Mouse (Mus musculus): Measurements from ENCODE around the gene Pik3cd.
"Not testable (repeated sequence)": the region's sequence is repeated elsewhere in the genome, so short reads cannot be mapped to it uniquely, and the experiment has no call there.

The Pik3cd gene

DNA sequence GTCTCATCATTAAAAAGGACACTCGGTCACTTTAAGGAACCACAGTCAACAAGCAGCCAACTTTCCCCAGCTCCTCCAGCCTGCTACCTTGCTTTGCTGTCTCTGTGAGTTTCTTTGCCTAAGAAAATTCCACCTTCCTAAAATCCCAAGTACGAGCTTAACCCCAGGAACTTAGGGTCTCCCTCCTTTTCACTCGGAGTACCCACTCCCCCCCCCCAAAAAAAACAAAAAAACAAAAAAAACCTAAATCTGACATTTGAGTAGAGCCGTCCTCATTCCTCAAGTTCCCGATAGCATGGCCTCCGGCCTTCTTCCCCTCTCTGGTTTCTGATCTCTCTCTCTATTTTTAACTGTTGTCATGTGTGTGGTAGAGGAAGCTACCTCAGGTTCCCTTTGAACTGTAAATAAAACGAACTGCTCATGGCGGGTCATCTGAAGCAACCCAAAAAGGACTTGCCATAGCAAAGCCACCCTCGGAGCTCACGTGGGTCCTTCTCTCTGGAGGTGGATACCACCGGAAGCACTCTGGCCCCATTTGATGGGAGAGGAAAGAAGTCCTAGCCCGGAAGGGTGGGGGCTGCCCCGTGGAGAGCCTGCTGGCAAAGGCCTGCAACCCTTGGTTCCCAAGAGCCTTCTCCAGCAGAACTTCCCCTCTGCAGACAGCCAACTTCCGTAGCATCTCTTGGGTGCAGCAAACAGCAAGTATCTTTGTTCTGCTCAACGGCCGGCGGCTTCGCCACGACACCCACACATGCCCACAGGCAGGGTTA is at the start of gene Pik3cd:
Pik3cd (minus strand) TSS at position 362 of the 770 bp plus-strand sequence.
- DNase-seq (ENCODE audit: low spot score) = no peak

GRCm38 (mm10) chr4:149750671-149751070 is 48.3 kb upstream of the Pik3cd start:
- no peak for DNase-seq (ENCODE audit: low spot score)

GRCm38 (mm10) chr4:149749663-149750015 is 47.3 kb upstream of the Pik3cd start:
- not testable (repeated sequence) for DNase-seq (ENCODE audit: low spot score)

DNA sequence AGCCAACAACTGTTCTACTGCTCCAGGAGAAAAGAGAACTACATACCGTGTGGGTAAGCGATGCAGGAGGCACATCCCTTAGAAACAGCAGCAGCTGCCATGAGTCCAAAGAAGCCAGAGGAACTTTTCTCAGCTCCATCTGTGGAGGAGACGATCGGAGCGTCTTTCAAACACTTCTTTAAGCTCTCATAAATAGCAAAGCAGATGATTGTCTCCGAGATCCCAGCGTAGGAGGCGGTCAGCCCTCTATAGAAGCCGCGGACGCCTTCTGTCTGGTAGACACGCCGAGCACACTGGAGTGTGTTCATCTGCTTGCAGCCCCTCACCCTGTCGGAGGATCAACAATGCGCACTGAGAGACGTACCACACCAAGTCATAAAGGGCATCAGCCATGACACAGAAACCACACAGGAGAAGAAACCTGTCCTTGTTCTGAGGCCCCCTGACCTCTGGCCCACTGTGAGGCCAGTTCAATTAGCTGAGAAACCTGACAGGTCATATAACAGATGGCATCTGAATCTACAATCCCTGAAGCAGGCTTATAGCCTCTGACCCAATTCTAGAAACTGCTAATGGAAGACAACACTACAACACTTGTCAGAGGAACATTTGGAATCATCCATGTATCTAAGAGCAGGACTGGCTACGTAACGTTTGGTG is 46.8 kb upstream of the Pik3cd start:
- DNase-seq (ENCODE audit: low spot score) = no peak

DNA sequence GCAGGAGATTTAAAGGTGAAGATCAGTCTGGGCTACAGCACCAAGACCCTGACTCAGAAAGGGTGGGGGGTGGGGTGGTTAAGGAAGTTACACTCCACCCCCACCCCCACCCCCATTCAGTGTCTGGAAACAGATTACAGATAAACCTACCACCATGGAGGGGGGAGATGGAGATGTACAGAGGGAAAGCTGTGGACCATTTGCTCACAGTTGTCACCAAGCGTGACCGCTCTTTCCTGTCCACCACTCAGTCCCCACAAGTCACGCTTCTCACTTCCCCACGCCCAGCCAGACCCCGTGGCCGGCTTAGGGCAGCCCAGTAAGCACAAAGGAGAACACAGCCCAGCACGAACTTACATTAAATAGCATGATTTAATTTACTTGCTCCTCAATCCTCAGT is 41.7 kb upstream of the Pik3cd start:
- DNase-seq (ENCODE audit: low spot score) = no peak

GRCm38 (mm10) chr4:149742011-149742530 is 39.7 kb upstream of the Pik3cd start:
- DNase-seq (ENCODE audit: low spot score) = no peak

DNA sequence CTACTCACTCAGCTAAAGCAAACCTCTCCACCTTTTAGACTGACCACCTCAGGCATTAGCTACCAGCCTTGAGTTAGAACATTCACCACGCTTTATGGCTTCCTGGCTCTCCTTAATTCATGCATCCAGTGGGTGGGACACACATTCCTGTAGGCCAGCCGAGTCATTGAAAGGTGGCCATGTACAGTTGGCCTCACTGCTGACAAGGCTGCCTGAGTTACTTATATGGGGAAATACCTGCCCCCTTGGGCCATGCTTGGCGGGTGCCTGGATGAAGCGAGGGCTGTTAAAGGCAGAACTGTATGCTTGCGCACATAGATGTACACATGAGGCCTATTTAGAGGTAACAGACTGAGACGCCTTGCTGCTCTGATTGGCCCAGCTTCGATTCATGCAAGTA is 37.9 kb upstream of the Pik3cd start:
- no peak for DNase-seq (ENCODE audit: low spot score)

DNA sequence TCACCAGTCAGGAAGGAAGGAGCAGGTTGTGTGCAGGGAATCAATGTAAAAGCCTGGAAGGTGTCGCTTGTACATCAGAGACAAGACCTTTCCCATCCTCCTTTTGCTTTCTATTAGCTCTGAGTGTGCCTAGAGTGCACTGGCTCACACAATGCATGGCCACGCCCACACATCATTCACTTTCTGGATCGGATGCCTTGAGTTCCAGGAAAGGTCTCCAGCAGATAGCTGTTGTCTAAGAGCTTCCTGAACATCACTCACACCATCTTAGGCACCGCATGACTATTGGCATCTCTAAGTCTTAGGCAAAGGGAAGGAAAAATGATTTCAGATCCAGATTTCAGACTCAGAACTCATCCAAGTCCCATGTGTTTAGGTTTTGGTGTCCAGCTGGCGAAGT is 37.1 kb upstream of the Pik3cd start:
- DNase-seq (ENCODE audit: low spot score) = no peak

DNA sequence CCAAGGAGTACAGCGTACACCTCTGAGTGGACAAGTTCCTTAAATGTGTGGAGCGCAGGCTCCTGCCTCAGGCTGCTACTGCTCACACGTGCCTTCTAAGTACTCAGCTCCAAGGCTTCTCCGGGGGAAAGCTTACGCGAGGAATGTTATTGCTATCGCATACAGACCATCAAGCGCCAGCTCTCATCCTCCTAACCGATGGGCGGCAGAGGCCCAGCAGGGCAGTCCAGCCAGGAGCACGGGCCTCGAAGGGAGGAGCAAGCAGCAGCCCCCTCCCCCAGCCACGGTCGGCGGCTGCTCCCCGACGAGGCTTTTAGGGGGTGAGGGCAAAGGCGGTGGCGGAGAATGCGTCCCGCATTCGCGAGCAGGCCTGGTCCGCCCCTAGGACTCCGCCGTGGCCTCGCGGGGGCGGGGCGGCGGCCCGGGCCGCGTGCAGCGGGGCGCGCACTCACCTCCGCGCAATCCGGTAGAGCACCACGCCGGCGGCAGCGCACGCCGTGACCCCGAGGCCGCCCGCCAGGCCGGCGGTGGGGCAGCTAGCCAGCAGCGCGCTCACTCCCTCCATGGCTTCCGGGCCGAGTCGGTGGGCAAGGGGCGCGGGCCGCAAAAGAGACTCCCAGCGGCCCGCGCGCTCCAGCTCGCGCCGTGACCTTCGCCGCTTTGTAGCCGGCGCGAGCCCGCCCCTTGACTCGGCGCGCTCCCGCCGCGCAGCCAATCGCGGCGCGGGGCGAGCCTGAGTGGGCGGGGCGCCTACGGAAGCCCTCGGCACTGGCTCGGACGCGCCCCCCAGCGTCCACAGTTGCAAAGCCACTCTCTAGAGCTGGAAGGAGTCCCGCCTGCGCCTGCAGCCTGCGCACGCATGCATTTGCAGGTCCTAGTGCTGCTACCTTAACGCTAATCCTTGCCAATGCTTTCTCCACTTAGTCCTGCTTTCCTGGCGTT is 35.3 kb upstream of the Pik3cd start, which contains the start of gene Tmem201:
Tmem201 (minus strand) TSS at position 662 of the 942 bp plus-strand sequence.
- peak; percentile 90 for DNase-seq (ENCODE audit: low spot score)

GRCm38 (mm10) chr4:149736581-149736980 is 34.2 kb upstream of the Pik3cd start:
- no peak for DNase-seq (ENCODE audit: low spot score)

DNA sequence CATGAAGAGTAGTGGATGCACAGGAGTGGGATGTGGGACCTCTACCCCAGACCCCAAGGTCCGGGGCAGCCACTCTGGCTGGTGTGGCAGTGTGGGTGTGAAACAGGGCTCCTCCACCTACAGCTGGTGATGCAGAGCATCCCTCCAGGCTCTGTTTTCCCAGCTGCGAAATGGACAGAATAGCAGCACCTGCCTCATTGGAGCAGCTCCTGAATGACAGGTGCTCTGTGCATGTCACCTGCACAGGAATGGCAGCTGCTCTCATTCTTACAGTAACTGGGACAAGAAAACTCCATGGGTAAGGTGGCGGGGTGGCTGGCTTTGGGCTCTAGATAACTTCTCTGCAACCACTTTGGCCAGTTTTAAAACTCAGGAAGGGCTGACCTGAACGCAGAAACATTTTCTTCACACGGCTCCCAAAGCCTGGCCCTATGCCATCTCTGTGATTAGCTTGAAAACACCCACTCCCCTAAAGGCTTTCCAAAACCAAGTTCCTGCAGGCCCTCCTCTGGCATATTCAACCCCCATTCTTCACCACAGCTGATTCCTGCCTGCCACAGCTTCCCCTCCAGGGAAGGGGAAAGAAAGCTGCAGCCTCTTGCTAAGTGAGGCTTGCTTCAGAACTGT is 33.4 kb upstream of the Pik3cd start:
- DNase-seq (ENCODE audit: low spot score) = no peak

GRCm38 (mm10) chr4:149734730-149735475 is 32.5 kb upstream of the Pik3cd start:
- DNase-seq (ENCODE audit: low spot score) = no peak

DNA sequence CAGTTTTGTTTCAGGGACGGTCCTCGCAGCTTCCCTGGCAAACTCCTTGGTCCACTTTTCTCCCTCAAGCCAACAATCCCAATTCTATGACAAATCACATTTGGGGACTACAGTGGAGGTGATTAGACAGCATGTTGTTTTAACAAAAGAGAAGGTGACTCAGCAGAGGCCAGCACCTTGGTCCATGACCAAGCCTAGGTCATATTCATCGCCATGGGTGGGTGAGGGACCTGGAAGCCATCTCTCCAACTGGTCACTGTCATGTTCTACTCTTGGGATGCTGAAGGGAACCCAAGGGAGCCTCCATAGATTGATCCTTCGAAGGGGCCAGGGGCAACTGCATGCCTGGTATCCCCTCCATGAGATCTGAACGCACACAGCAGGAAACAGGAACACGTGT is 31.9 kb upstream of the Pik3cd start:
- no peak for DNase-seq (ENCODE audit: low spot score)

- DNase-seq (ENCODE audit: low spot score) = no peak
These were observed 31.4 kb upstream of the Pik3cd start for GRCm38 (mm10) chr4:149733748-149734147.

- no peak for DNase-seq (ENCODE audit: low spot score)
These were observed 30.4 kb upstream of the Pik3cd start for GRCm38 (mm10) chr4:149732800-149733199.

- no peak for DNase-seq (ENCODE audit: low spot score)
These were observed 29.9 kb upstream of the Pik3cd start for GRCm38 (mm10) chr4:149732313-149732712.

- DNase-seq (ENCODE audit: low spot score) = no peak
These were observed 28.5 kb upstream of the Pik3cd start for GRCm38 (mm10) chr4:149730827-149731226.

DNA sequence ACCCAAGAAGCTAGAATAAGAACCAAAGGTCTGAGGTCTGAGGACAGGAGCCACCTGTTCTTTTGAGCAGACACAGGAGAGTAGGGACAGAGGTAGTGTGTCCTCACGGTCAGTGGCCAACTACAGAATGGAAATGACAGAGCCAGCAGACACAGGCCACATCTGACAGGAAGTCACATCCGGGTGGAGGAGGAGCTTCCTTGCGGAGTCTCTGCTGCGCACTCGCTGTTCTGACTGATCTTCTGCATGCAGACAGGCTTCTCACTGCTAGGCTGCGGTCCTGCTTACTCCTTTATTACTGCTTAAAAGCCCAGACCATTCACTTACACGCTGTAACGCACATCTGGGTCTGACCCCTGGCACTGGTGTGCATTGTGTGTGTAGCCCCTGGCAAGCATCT is 26.4 kb upstream of the Pik3cd start:
- no peak for DNase-seq (ENCODE audit: low spot score)

- no peak for DNase-seq (ENCODE audit: low spot score)
These were observed 25.3 kb upstream of the Pik3cd start for GRCm38 (mm10) chr4:149727636-149728035.

DNA sequence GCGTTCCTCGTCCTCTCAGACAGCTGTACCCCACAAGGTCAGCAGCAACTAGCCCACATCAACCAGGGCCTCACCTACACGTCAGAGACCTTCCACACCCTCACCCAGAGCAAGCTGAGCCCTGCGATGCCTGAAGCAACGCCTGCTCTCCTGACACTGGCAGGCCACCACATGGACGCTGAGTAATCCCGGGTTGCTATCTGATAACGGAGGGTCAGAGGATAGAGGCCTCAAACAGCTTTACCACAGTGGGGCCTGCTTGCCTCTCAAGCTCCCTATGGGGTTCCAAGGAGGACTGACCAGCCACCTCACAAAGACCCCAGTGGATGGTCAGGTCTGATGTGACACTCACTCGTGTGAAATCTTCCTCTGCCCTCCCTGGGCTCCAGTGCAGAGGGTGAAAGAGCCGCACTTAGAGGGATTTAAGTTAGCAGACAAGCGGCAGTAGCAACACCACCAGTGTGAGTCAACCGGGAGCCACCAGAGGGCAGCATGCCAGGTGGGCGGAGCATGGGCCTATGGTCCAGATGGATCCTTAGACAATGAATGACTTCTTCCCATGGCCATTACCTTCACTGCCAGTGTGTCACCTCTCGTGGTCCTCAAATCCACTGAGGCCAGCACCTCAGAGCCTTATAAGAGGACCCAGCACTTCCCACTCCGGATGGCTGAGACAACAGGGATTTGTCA is 23.4 kb upstream of the Pik3cd start:
- DNase-seq (ENCODE audit: low spot score) = no peak

All from c-Kit-positive CD71-positive TER-119-positive erythroid progenitor cells, embryonic 14.5 days (primary cell).